Mouse (Mus musculus) erythroblast, embryonic 14.5 days (primary cell): Measurements from ENCODE around the gene Atp2c1.

Experiments
- GATA1 ChIP-seq: IDR thresholded peaks from 2 replicates; pipeline ENCODE4 v1.6.1; 2012; ENCODE audit warnings: low read length, inconsistent platforms, mixed read lengths
- TAL1 ChIP-seq: IDR thresholded peaks from 3 replicates; pipeline ENCODE4 v1.6.1; 2012; ENCODE audit warnings: low read length, inconsistent platforms, mixed read lengths

DNA sequence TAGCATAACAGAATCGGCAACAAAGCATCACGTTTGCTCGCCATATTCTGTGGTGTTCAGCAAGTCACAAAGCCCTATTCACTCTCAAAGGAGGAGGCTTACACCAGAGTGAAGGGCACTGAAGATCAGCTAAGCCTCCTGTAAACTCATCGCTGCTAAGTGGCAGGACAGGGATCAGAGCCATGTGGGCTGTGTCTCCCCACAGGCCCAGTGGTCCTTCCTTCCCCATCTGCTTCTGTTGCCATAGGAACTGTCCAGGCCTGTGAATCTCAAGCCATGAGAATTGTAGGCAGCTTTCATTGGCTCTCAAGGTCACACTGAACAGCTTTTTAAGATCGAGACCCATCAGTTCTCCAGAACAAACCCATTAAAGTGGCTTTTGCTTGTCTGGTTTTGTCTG lies 30.3 kb upstream of the Atp2c1 start:
- no peak for TF ChIP-seq TAL1
- TF ChIP-seq GATA1 = no peak
